Mouse (Mus musculus): Measurements from ENCODE around the gene Pi4kb.
A peak's percentile ranks its signal among the peaks of the same experiment; 100 is the strongest.

DNA sequence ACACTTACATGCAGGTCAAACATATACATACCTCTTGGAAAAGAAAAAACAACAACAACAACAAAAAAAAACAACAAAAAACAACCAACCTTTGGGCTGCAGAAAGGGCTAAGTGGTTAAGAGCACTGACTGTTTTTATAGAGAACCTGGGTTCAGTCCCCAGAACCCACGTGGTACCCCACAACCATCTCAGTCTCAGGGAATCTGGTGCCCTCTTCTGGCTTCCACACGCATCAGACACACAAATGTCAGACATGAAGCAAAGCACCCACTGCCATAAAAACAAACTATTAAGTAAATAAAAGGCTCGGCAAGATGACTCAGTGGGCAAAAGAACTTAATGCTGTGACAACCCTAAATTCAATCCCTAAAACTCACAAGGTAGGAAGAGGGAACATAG lies 55.4 kb downstream of the Pi4kb start:
- TF ChIP-seq CTCF (IDR thresholded peaks at IDR 0.05; ENCODE audit: low read depth) (peak; percentile 52), EP300 (optimal IDR thresholded peaks at IDR 0.05) (no peak)
